Mouse (Mus musculus) CH12.LX (cell line): Measurements from ENCODE around the gene Lgr6. TPM values are rescaled to one million over a fixed set of nuclear protein-coding genes. Genes with fewer than 3 reads are reported as not detected.
A peak's percentile ranks its signal among the peaks of the same experiment; 100 is the strongest.

Experiments used
- DNase-seq: peaks from one replicate; pipeline ENCODE4 v3.0.0-alpha.2; 2013; ENCODE audit errors: extremely low read depth
- H3K27ac ChIP-seq: 2 replicates; pipeline ENCODE4 v1.5.1; 2012; ENCODE audit warnings: low read depth, mild to moderate bottlenecking, control low read depth, moderate library complexity; ENCODE audit not compliant: insufficient read depth
- H3K27me3 ChIP-seq: replicated peaks from 2 replicates; pipeline ENCODE3; 2012; ENCODE audit warnings: inconsistent platforms
- H3K36me3 ChIP-seq, 2 experiments: replicated peaks in 1 of 2; 2 replicates each; pipeline versions ENCODE3 to v1.6.1; 2012; ENCODE audit warnings: inconsistent platforms in 1 of 2, low read length in 1 of 2, mild to moderate bottlenecking in 1 of 2, mixed read lengths in 1 of 2, moderate library complexity in 1 of 2; ENCODE audit not compliant: control insufficient read depth in 1 of 2, insufficient read depth in 1 of 2
- H3K4me1 ChIP-seq, 2 experiments: 2 replicates each; pipeline ENCODE4 v1.6.1; 2012; ENCODE audit warnings: inconsistent platforms in 1 of 2, moderate library complexity in 1 of 2; ENCODE audit not compliant: insufficient read depth in 2 of 2, control insufficient read depth in 1 of 2
- H3K4me2 ChIP-seq: 2 replicates; pipeline ENCODE4 v1.6.1; 2012; ENCODE audit warnings: low read depth, mild to moderate bottlenecking, control low read depth; ENCODE audit not compliant: poor library complexity, insufficient read depth, severe bottlenecking
- H3K4me3 ChIP-seq, 3 experiments: fragments of 150-350 bp in 1 of 3; sonication (generic) in 1 of 3; replicated peaks in 1 of 3; 2 replicates each; pipeline versions ENCODE3 to v1.5.1; 2011 to 2012; ENCODE audit warnings: low read depth in 2 of 3, low read length in 2 of 3, mild to moderate bottlenecking in 2 of 3, moderate library complexity in 2 of 3, control low read depth in 1 of 3, improper control_type of control experiment in 1 of 3, inconsistent platforms in 1 of 3, mixed read lengths in 1 of 3; ENCODE audit not compliant: poor library complexity in 1 of 3
- H3K79me2 ChIP-seq: replicated peaks from 2 replicates; pipeline ENCODE4 v1.6.1; 2012; ENCODE audit warnings: mild to moderate bottlenecking, moderate library complexity; ENCODE audit not compliant: control insufficient read depth, poor library complexity, insufficient read depth, severe bottlenecking; ENCODE audit errors: extremely low read depth
- H3K9ac ChIP-seq: 2 replicates; pipeline ENCODE4 v1.6.1; 2012; ENCODE audit warnings: low read depth, mild to moderate bottlenecking, control low read depth, moderate library complexity; ENCODE audit not compliant: insufficient read depth
- H3K9me3 ChIP-seq: replicated peaks from 2 replicates; pipeline ENCODE3; 2012; ENCODE audit warnings: low read length, inconsistent platforms, mixed read lengths
- BHLHE40 ChIP-seq: IDR thresholded peaks from 2 replicates; pipeline ENCODE4 v1.6.1; 2011; ENCODE audit warnings: mild to moderate bottlenecking, low read depth, low read length, improper control_type of control experiment
- CHD1 ChIP-seq: IDR thresholded peaks from 2 replicates; pipeline ENCODE4 v1.6.1; 2012; ENCODE audit warnings: low read depth, low read length, improper control_type of control experiment, inconsistent platforms
- CTCF ChIP-seq, 2 experiments: IDR thresholded peaks in 1 of 2; conservative IDR thresholded peaks in 1 of 2; 2 replicates each; pipeline ENCODE4 v1.5.1; 2011 to 2012; ENCODE audit warnings: low read depth in 2 of 2, low read length in 2 of 2, improper control_type of control experiment in 1 of 2, inconsistent platforms in 1 of 2, mild to moderate bottlenecking in 1 of 2, moderate library complexity in 1 of 2
- E2F4 ChIP-seq: IDR thresholded peaks from 2 replicates; pipeline ENCODE4 v1.6.1; 2011; ENCODE audit warnings: low read depth, low read length, improper control_type of control experiment; ENCODE audit not compliant: insufficient replicate concordance
- ELF1 ChIP-seq: IDR thresholded peaks from 2 replicates; pipeline ENCODE4 v1.6.1; 2014; ENCODE audit warnings: low read depth, mild to moderate bottlenecking, inconsistent platforms, low read length, improper control_type of control experiment
- HCFC1 ChIP-seq: IDR thresholded peaks from 2 replicates; pipeline ENCODE4 v1.6.1; 2012; ENCODE audit warnings: low read depth, mild to moderate bottlenecking, inconsistent platforms, low read length, improper control_type of control experiment
- IRF4 ChIP-seq: IDR thresholded peaks from 2 replicates; pipeline ENCODE4 v1.6.1; 2014; ENCODE audit warnings: low read depth, mild to moderate bottlenecking, inconsistent platforms, low read length, improper control_type of control experiment
- JUN ChIP-seq: IDR thresholded peaks from 2 replicates; pipeline ENCODE4 v1.6.1; 2011; ENCODE audit warnings: low read depth, mild to moderate bottlenecking, low read length, improper control_type of control experiment, moderate library complexity; ENCODE audit not compliant: insufficient read depth
- MXI1 ChIP-seq: IDR thresholded peaks from 2 replicates; pipeline ENCODE4 v1.6.1; 2011; ENCODE audit warnings: mild to moderate bottlenecking, low read depth, low read length, improper control_type of control experiment
- MYC ChIP-seq: IDR thresholded peaks from 2 replicates; pipeline ENCODE4 v1.6.1; 2011; ENCODE audit warnings: low read depth, mild to moderate bottlenecking, improper control_type of control experiment, low read length
- NRF1 ChIP-seq: IDR thresholded peaks from 2 replicates; pipeline ENCODE4 v1.6.1; 2014; ENCODE audit warnings: low read depth, mild to moderate bottlenecking, inconsistent platforms, low read length, improper control_type of control experiment, moderate library complexity
- PAX5 ChIP-seq: IDR thresholded peaks from 2 replicates; pipeline ENCODE4 v1.6.1; 2012; ENCODE audit warnings: low read length, inconsistent platforms, mixed read lengths
- RAD21 ChIP-seq: IDR thresholded peaks from 2 replicates; pipeline ENCODE4 v1.6.1; 2011; ENCODE audit warnings: low read depth, mild to moderate bottlenecking, low read length, improper control_type of control experiment, moderate library complexity
- SIN3A ChIP-seq: IDR thresholded peaks from 2 replicates; pipeline ENCODE4 v1.6.1; 2012; ENCODE audit warnings: low read length, improper control_type of control experiment, inconsistent platforms
- SMC3 ChIP-seq: IDR thresholded peaks from 2 replicates; pipeline ENCODE4 v1.6.1; 2011; ENCODE audit warnings: low read depth, low read length, improper control_type of control experiment
- UBTF ChIP-seq: IDR thresholded peaks from 2 replicates; pipeline ENCODE4 v1.6.1; 2012; ENCODE audit warnings: low read depth, mild to moderate bottlenecking, inconsistent platforms, low read length, improper control_type of control experiment, moderate library complexity
- USF1 ChIP-seq: IDR thresholded peaks from 2 replicates; pipeline ENCODE4 v1.6.1; 2014; ENCODE audit warnings: low read depth, mild to moderate bottlenecking, inconsistent platforms, low read length, improper control_type of control experiment
- ZC3H11A ChIP-seq: IDR thresholded peaks from 2 replicates; pipeline ENCODE4 v1.6.1; 2012; ENCODE audit warnings: low read depth, mild to moderate bottlenecking, inconsistent platforms, low read length, improper control_type of control experiment
- ZKSCAN1 ChIP-seq: IDR thresholded peaks from 2 replicates; pipeline ENCODE4 v1.6.1; 2012; ENCODE audit warnings: low read depth, inconsistent platforms, low read length, improper control_type of control experiment, borderline replicate concordance
- ZMIZ1 ChIP-seq: IDR thresholded peaks from 2 replicates; pipeline ENCODE4 v1.6.1; 2012; ENCODE audit warnings: low read depth, mild to moderate bottlenecking, inconsistent platforms, low read length, improper control_type of control experiment
- ZNF384 ChIP-seq: IDR thresholded peaks from 2 replicates; pipeline ENCODE4 v1.6.1; 2012; ENCODE audit warnings: low read depth, low read length, improper control_type of control experiment, inconsistent platforms
- dilution Hi-C: fragments of 300-500 bp; cut with MboI; formaldehyde crosslinking; loops from 2 replicates; pipeline ENCODE4 v1.14.3; 2020; ENCODE audit warnings: low sequenced_read_pairs; ENCODE audit not compliant: extremely low pct_unique_long_range_greater_than_20kb, extremely low pct_ligation_motif_present
- in situ Hi-C: fragments of 300-500 bp; cut with MboI; formaldehyde crosslinking; loops from 3 replicates; pipeline ENCODE4 v1.14.3; 2019; ENCODE audit warnings: low sequenced_read_pairs, low pct_ligation_motif_present, low pct_unique_long_range_greater_than_20kb, mixed read lengths
- polyA plus RNA-seq: library from polyadenylated mRNA; unstranded; fragments of >175 nt; gene quantifications from 2 replicates; pipeline ENCODE4 v1.2.1, GENCODE M21; 2012; ENCODE audit warnings: low read depth; ENCODE audit not compliant: insufficient read length
- total RNA-seq, 2 experiments: library from RNA; depleted of rRNA; stranded (reverse); fragments of 300-350 nt in 1 of 2; fragments of >200 nt in 1 of 2; gene quantifications; 2 replicates each; pipeline ENCODE4 v1.2.3; 2012 to 2014

The Lgr6 gene
- total and polyA plus RNA-seq, 3 experiments: 0.07 to 0.17 (median 0.16) TPM

GRCm38 (mm10) chr1:134994739-134995138 lies 110.3 kb downstream of the Lgr6 start:
- Histone ChIP-seq H3K36me3 (no peaks in the 10 kb centered on the region), H3K4me1 (peaks cover 2 to 23% of the 10 kb centered on the region in 2 experiments; a peak in 3 of 4 replicates), H3K79me2 (no peaks in the 10 kb centered on the region), H3K4me3 (no peak overlapping the region), H3K4me2 (no peak overlapping the region), H3K27me3 (peaks cover 12% of the 10 kb centered on the region), H3K9me3 (no peaks in the 10 kb centered on the region), H3K9ac (no peak overlapping the region), H3K27ac (no peak overlapping the region)
- no peak for TF ChIP-seq PAX5
- TF ChIP-seq USF1: no peak
- no peak for TF ChIP-seq ZNF384
- TF ChIP-seq SMC3: no peak
- no peak for TF ChIP-seq ZC3H11A
- no peak for TF ChIP-seq ZKSCAN1
- TF ChIP-seq CTCF (conservative IDR thresholded peaks at IDR 0.05 in 1 of 2, IDR thresholded peaks at IDR 0.05 in 1 of 2; ENCODE audit: low read depth in 2 of 2, low read length in 2 of 2): no peak
- TF ChIP-seq JUN: no peak
- TF ChIP-seq UBTF: no peak
- no peak for TF ChIP-seq CHD1
- TF ChIP-seq RAD21: no peak
- no peak for TF ChIP-seq MYC
- no peak for TF ChIP-seq ELF1
- no peak for TF ChIP-seq NRF1
- no peak for TF ChIP-seq SIN3A
- TF ChIP-seq ZMIZ1: no peak
- DNase-seq: no peak
- in situ Hi-C loops (loop anchor here (5.0 kb wide), 1 partner anchor 113 kb away; the partner anchor contains the start of gene Lgr6), dilution Hi-C loops (no loop called here)

DNA sequence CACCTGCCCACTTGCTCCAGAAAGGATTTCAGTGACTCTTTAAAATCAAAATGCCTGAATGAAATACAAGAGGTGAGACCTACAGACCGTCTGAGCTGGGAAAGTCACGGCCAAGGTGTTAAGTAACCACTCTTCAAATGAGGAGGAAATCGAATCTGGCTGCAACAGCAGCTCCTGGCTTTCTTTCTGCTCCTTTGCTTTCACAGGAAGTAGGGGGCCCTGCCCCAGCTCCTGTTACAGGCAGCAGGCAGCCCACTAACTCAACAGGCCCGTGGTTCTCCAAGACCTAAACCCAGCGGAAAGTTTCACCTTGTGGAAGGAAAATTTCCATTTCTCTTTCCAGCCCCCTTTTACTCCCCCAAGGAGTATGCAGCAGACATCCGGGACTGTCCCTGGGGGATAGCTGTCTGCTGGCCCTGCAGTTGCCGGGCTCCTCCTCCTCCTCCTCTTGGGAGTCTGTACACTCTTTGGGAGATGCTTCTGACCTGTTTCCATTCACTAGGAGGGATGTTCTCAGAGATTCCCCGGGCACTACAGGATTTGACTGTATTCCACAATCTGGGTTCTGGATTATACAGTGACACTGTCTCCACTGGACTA lies 112.9 kb downstream of the Lgr6 start:
- peak; percentile 23 for DNase-seq
- in situ Hi-C loops: loop anchor here (5.0 kb wide), 1 partner anchor 115 kb away; the partner anchor contains the start of gene Lgr6
- Histone ChIP-seq H3K27me3 (peaks cover 14% of the 10 kb centered on the region), H3K4me1 (peaks cover 7 to 19% of the 10 kb centered on the region in 2 experiments), H3K4me3 (no peak overlapping the region), H3K9me3 (no peaks in the 10 kb centered on the region), H3K36me3 (no peaks in the 10 kb centered on the region), H3K79me2 (no peaks in the 10 kb centered on the region), H3K4me2 (peak overlapping the region; percentile 2; the same call in 1 of the 2 replicates), H3K9ac (no peak overlapping the region), H3K27ac (no peak overlapping the region)
- TF ChIP-seq HCFC1 (no peak), IRF4 (no peak), CHD1 (no peak), BHLHE40 (no peak), JUN (no peak), MXI1 (no peak), E2F4 (no peak), SMC3 (no peak)
- dilution Hi-C loops: no loop called here
